Mouse (Mus musculus) hematopoietic multipotent progenitor cell, adult 10-12 weeks (in vitro differentiated cells): ENCODE results near the gene Herpud1. TPM values are rescaled to one million over a fixed set of nuclear protein-coding genes. Genes with fewer than 3 reads are reported as not detected.

ENCODE experiments used
- polyA plus RNA-seq: library from polyadenylated mRNA; stranded (reverse); fragments of >175 nt; gene quantifications from 2 replicates; pipeline ENCODE4 v1.2.3, GENCODE M21; 2012; ENCODE audit warnings: low replicate concordance

Herpud1 gene
- polyA plus RNA-seq, result 141 and 148 TPM in 2 replicates

GRCm38 (mm10) chr8:94386214-94387026 is at the start of gene Herpud1:
Herpud1 (plus strand) TSS chr8:94386438.

GRCm38 (mm10) chr8:94433981-94434466 is 47.8 kb downstream of the Herpud1 start, which contains the start of gene Nlrc5:
Nlrc5 (plus strand) TSS chr8:94434356.

Other genes starting within 250 kb of the Herpud1 start
- gene Mt4, start 249.2 kb upstream of the Herpud1 start, polyA plus RNA-seq, result not detected in 2 replicates
- not detected in 2 replicates for gene Mt3, start 233.8 kb upstream of the Herpud1 start, polyA plus RNA-seq
- 17.2 and 80.3 TPM in 2 replicates for gene Mt2, start 213.8 kb upstream of the Herpud1 start, polyA plus RNA-seq
- 5.3 and 58.6 TPM in 2 replicates for gene Mt1, start 207.4 kb upstream of the Herpud1 start, polyA plus RNA-seq
- gene Nup93, start 171.9 kb upstream of the Herpud1 start, polyA plus RNA-seq, result 2.2 and 3.1 TPM in 2 replicates
- gene Slc12a3, start 57.2 kb upstream of the Herpud1 start, polyA plus RNA-seq, result 0.43 and 0.47 TPM in 2 replicates
- 58.0 and 182 TPM in 2 replicates for gene Nlrc5, start 47.9 kb downstream of the Herpud1 start, polyA plus RNA-seq
- gene Cpne2, start 146.6 kb downstream of the Herpud1 start, polyA plus RNA-seq, result 8.1 and 42.8 TPM in 2 replicates
- 5.1 and 5.3 TPM in 2 replicates for gene Rspry1, start 215.5 kb downstream of the Herpud1 start, polyA plus RNA-seq
- 20.7 and 42.0 TPM in 2 replicates for gene Fam192a, start 215.6 kb downstream of the Herpud1 start, polyA plus RNA-seq